Mouse (Mus musculus) MEL (cell line): ENCODE measurements around the gene Miga1. TPM values are rescaled to one million over a fixed set of nuclear protein-coding genes. Genes with fewer than 3 reads are reported as not detected.

ENCODE experiments used
- DNase-seq: peaks from one replicate; pipeline ENCODE4 v3.0.0; 2011; ENCODE audit warnings: low read depth, low spot score
- H3K27ac ChIP-seq: 2 replicates; pipeline ENCODE4 v1.5.1; 2012; ENCODE audit warnings: low read depth, mild to moderate bottlenecking, control low read depth, low read length, moderate library complexity; ENCODE audit not compliant: control insufficient read depth
- H3K27me3 ChIP-seq, 2 experiments: fragments of 150-350 bp in 1 of 2; sonication (generic) in 1 of 2; 2 replicates each; pipeline ENCODE4 v1.6.1; 2012; ENCODE audit warnings: low read length in 2 of 2, mild to moderate bottlenecking in 2 of 2, improper control_type of control experiment in 1 of 2, moderate library complexity in 1 of 2; ENCODE audit not compliant: insufficient read depth in 2 of 2, control insufficient read depth in 1 of 2
- H3K36me3 ChIP-seq, 2 experiments: 2 replicates each; pipeline ENCODE4 v1.6.1; 2012 to 2014; ENCODE audit warnings: low read length in 2 of 2, improper control_type of control experiment in 1 of 2, inconsistent platforms in 1 of 2, mild to moderate bottlenecking in 1 of 2; ENCODE audit not compliant: insufficient read depth in 2 of 2, control insufficient read depth in 1 of 2
- H3K4me1 ChIP-seq, 2 experiments: fragments of 150-350 bp in 1 of 2; sonication (generic) in 1 of 2; 2 replicates each; pipeline ENCODE4 v1.6.1; 2012; ENCODE audit warnings: low read length in 2 of 2, improper control_type of control experiment in 1 of 2, mild to moderate bottlenecking in 1 of 2; ENCODE audit not compliant: insufficient read depth in 2 of 2, control insufficient read depth in 1 of 2
- H3K4me3 ChIP-seq, 2 experiments: fragments of 150-350 bp in 1 of 2; sonication (generic) in 1 of 2; 2 replicates each; pipeline ENCODE4 v1.5.1; 2012; ENCODE audit warnings: low read depth in 2 of 2, low read length in 2 of 2, mild to moderate bottlenecking in 2 of 2, moderate library complexity in 2 of 2, control low read depth in 1 of 2, improper control_type of control experiment in 1 of 2; ENCODE audit not compliant: control insufficient read depth in 1 of 2, insufficient read depth in 1 of 2
- H3K79me2 ChIP-seq: 2 replicates; pipeline ENCODE4 v1.6.1; 2012; ENCODE audit warnings: mild to moderate bottlenecking, low read length, moderate library complexity; ENCODE audit not compliant: control insufficient read depth, poor library complexity, insufficient read depth
- H3K9ac ChIP-seq: 2 replicates; pipeline ENCODE4 v1.6.1; 2012; ENCODE audit warnings: low read depth, mild to moderate bottlenecking, control low read depth, low read length, moderate library complexity; ENCODE audit not compliant: control insufficient read depth, poor library complexity, severe bottlenecking
- H3K9me3 ChIP-seq: fragments of 150-350 bp; sonication (generic); replicated peaks from 2 replicates; pipeline ENCODE4 v1.6.1; 2012; ENCODE audit warnings: mild to moderate bottlenecking, low read length, improper control_type of control experiment, moderate library complexity; ENCODE audit not compliant: insufficient read depth
- CHD1 ChIP-seq: IDR thresholded peaks from 2 replicates; pipeline ENCODE4 v1.6.1; 2012; ENCODE audit warnings: low read depth, mild to moderate bottlenecking, inconsistent platforms, low read length, improper control_type of control experiment
- CTCF ChIP-seq, 3 experiments: IDR thresholded peaks in 2 of 3; conservative IDR thresholded peaks in 1 of 3; 2 replicates each; pipeline ENCODE4 v1.5.1; 2011 to 2012; ENCODE audit warnings: low read length in 3 of 3, low read depth in 2 of 3, mild to moderate bottlenecking in 2 of 3, improper control_type of control experiment in 1 of 3, inconsistent platforms in 1 of 3, mixed read lengths in 1 of 3, moderate library complexity in 1 of 3; ENCODE audit not compliant: control insufficient read depth in 1 of 3, insufficient read depth in 1 of 3, poor library complexity in 1 of 3, severe bottlenecking in 1 of 3
- E2F4 ChIP-seq: IDR thresholded peaks from 2 replicates; pipeline ENCODE4 v1.6.1; 2011; ENCODE audit warnings: low read depth, low read length, improper control_type of control experiment, borderline replicate concordance
- ELF1 ChIP-seq: IDR thresholded peaks from 2 replicates; pipeline ENCODE4 v1.6.1; 2014; ENCODE audit warnings: low read depth, mild to moderate bottlenecking, inconsistent platforms, low read length, improper control_type of control experiment, moderate library complexity
- EP300 ChIP-seq, 2 experiments: IDR thresholded peaks; 2 replicates each; pipeline ENCODE4 v1.6.1; 2011; ENCODE audit warnings: improper control_type of control experiment in 2 of 2, low read length in 2 of 2, low read depth in 1 of 2, mild to moderate bottlenecking in 1 of 2
- ETS1 ChIP-seq: IDR thresholded peaks from 2 replicates; pipeline ENCODE4 v1.6.1; 2012; ENCODE audit warnings: low read depth, mild to moderate bottlenecking, inconsistent platforms, low read length, improper control_type of control experiment, moderate library complexity
- JUND ChIP-seq: IDR thresholded peaks from 2 replicates; pipeline ENCODE4 v1.6.1; 2011; ENCODE audit warnings: low read depth, mild to moderate bottlenecking, improper control_type of control experiment, low read length
- KAT2A ChIP-seq: conservative IDR thresholded peaks from 2 replicates; pipeline ENCODE4 v1.6.1; 2012; ENCODE audit warnings: low read depth, low read length, improper control_type of control experiment, inconsistent platforms
- MAFK ChIP-seq: IDR thresholded peaks from 2 replicates; pipeline ENCODE4 v1.6.1; 2011; ENCODE audit warnings: low read depth, mild to moderate bottlenecking, low read length, improper control_type of control experiment, borderline replicate concordance
- MAZ ChIP-seq: IDR thresholded peaks from 2 replicates; pipeline ENCODE4 v1.6.1; 2012; ENCODE audit warnings: low read depth, mild to moderate bottlenecking, inconsistent platforms, low read length, improper control_type of control experiment
- NRF1 ChIP-seq: IDR thresholded peaks from 2 replicates; pipeline ENCODE4 v1.6.1; 2014; ENCODE audit warnings: low read depth, mild to moderate bottlenecking, inconsistent platforms, low read length, improper control_type of control experiment, moderate library complexity; ENCODE audit not compliant: poor library complexity, insufficient read depth, severe bottlenecking
- POLR2A ChIP-seq, 2 experiments: IDR thresholded peaks; 2 replicates each; pipeline ENCODE4 v1.6.1; 2011 to 2012; ENCODE audit warnings: low read length in 2 of 2, mild to moderate bottlenecking in 2 of 2, control low read depth in 1 of 2, improper control_type of control experiment in 1 of 2, low read depth in 1 of 2, moderate library complexity in 1 of 2; ENCODE audit not compliant: control insufficient read depth in 1 of 2, insufficient read depth in 1 of 2, poor library complexity in 1 of 2
- POLR2AphosphoS2 ChIP-seq: IDR thresholded peaks from 2 replicates; pipeline ENCODE4 v1.6.1; 2011; ENCODE audit warnings: low read length, improper control_type of control experiment
- POLR2AphosphoS5 ChIP-seq: IDR thresholded peaks from 2 replicates; pipeline ENCODE4 v1.6.1; 2012; ENCODE audit warnings: low read depth, borderline replicate concordance, mild to moderate bottlenecking, inconsistent platforms, low read length, moderate library complexity, mixed read lengths
- RAD21 ChIP-seq: IDR thresholded peaks from 2 replicates; pipeline ENCODE4 v1.6.1; 2011; ENCODE audit warnings: mild to moderate bottlenecking, low read depth, low read length, improper control_type of control experiment
- SMC3 ChIP-seq: IDR thresholded peaks from 2 replicates; pipeline ENCODE4 v1.6.1; 2011; ENCODE audit warnings: low read depth, low read length, improper control_type of control experiment
- TBP ChIP-seq: IDR thresholded peaks from 2 replicates; pipeline ENCODE4 v1.8.0; 2011; ENCODE audit warnings: low read depth, low read length, improper control_type of control experiment
- USF1 ChIP-seq: IDR thresholded peaks from 2 replicates; pipeline ENCODE4 v1.6.1; 2014; ENCODE audit warnings: low read depth, mild to moderate bottlenecking, inconsistent platforms, low read length, improper control_type of control experiment, moderate library complexity
- ZMIZ1 ChIP-seq: IDR thresholded peaks from 2 replicates; pipeline ENCODE4 v1.6.1; 2012; ENCODE audit warnings: low read depth, mild to moderate bottlenecking, inconsistent platforms, low read length, improper control_type of control experiment, moderate library complexity
- ZNF384 ChIP-seq: IDR thresholded peaks from 2 replicates; pipeline ENCODE4 v1.6.1; 2012; ENCODE audit warnings: low read depth, mild to moderate bottlenecking, inconsistent platforms, low read length, improper control_type of control experiment
- polyA plus RNA-seq, 2 experiments: library from polyadenylated mRNA; stranded (reverse) in 1 of 2; unstranded in 1 of 2; fragments of >175 nt in 1 of 2; fragments of >200 nt in 1 of 2; gene quantifications; 2 replicates each; pipeline versions ENCODE4 v1.2.1 to v1.2.4; 2012; ENCODE audit warnings: low replicate concordance in 2 of 2, low read depth in 1 of 2; ENCODE audit not compliant: insufficient read length in 2 of 2, insufficient read depth in 1 of 2, missing spikeins in 1 of 2
- total RNA-seq: library from RNA; depleted of rRNA; stranded (reverse); fragments of 300-350 nt; gene quantifications from 2 replicates; pipeline ENCODE4 v1.2.3, GENCODE M21; 2012

Gene Miga1
- total and polyA plus RNA-seq, 3 experiments, result 14.2 to 16.2 TPM; not detected in 1

DNA sequence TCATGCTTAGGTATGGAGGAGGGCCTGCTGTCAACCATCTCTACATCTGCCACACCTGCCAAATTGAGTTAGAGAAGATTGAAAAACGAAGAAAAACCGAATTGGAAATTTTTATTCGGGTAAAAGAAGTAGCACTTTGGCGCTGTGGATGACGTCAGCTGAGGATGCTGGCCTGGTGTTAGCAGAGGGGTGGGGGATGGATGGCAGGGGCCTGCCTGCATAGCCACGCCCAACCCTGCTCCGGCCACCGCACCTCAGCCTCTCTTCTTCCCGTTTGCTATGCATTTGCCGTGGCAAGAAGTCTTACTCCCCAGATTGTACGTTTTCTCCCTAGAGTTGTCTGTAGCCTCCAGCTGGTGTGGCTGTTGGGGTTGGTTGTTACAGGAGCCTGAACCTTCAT is 43.9 kb upstream of the Miga1 start:
- Histone ChIP-seq H3K27ac (no peak overlapping the region), H3K36me3 (peaks cover 0 to 19% of the 10 kb centered on the region in 2 experiments), H3K4me1 (no peaks in the 10 kb centered on the region), H3K27me3 (no peaks in the 10 kb centered on the region), H3K4me3 (no peak overlapping the region), H3K9me3 (no peaks in the 10 kb centered on the region), H3K9ac (no peak overlapping the region), H3K79me2 (no peaks in the 10 kb centered on the region)
- DNase-seq, result no peak
- no peak for TF ChIP-seq POLR2AphosphoS5
- TF ChIP-seq MAZ, result no peak
- TF ChIP-seq EP300 (IDR thresholded peaks at IDR 0.05; ENCODE audit: low read depth in 1 of 2, low read length in 2 of 2), result no peak
- no peak for TF ChIP-seq POLR2AphosphoS2
- no peak for TF ChIP-seq ZMIZ1
- TF ChIP-seq KAT2A, result no peak
- no peak for TF ChIP-seq USF1
- TF ChIP-seq ZNF384, result no peak
- TF ChIP-seq E2F4, result no peak
- no peak for TF ChIP-seq JUND
- no peak for TF ChIP-seq RAD21
- TF ChIP-seq POLR2A (IDR thresholded peaks at IDR 0.05; ENCODE audit: control insufficient read depth in 1 of 2, insufficient read depth in 1 of 2, low read depth in 1 of 2, low read length in 2 of 2, poor library complexity in 1 of 2), result no peak

DNA sequence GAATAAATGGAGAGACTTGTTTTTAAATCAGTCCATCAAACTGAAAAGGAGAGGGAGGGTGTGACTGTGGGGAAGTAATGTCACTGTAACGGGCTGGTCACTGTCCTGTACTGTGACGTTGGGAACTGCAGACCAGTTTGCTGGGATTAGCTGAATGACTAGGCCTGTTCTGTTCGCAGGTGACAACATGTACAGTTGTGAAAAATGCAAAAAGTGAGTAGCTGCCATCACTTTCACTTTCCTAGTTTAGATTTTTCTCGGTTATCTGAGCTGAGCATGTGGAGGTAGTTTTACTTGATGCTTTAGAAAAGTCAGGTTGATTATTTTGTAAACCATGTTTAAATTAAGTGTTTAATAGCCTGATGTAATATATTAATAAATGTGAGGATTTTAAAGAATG is 35.9 kb upstream of the Miga1 start:
- no peaks in the 10 kb centered on the region for H3K79me2 ChIP-seq
- peaks cover 0 to 24% of the 10 kb centered on the region in 2 experiments; a peak in 2 of 4 replicates for H3K36me3 ChIP-seq
- H3K9ac ChIP-seq, result no peak overlapping the region
- no peak overlapping the region for H3K27ac ChIP-seq
- H3K9me3 ChIP-seq, result no peaks in the 10 kb centered on the region
- TF ChIP-seq ELF1 (no peak), CHD1 (no peak), JUND (no peak), POLR2AphosphoS5 (no peak), MAFK (no peak), SMC3 (no peak), POLR2AphosphoS2 (no peak), NRF1 (no peak), ETS1 (no peak), TBP (no peak), KAT2A (no peak), CTCF (IDR thresholded peaks at IDR 0.05 in 2 of 3, conservative IDR thresholded peaks at IDR 0.05 in 1 of 3; ENCODE audit: control insufficient read depth in 1 of 3, insufficient read depth in 1 of 3, low read depth in 2 of 3, low read length in 3 of 3, poor library complexity in 1 of 3, severe bottlenecking in 1 of 3) (no peak), USF1 (no peak)
- no peaks in the 10 kb centered on the region for H3K4me1 ChIP-seq
- no peak for DNase-seq
- H3K27me3 ChIP-seq, result no peaks in the 10 kb centered on the region
- no peak overlapping the region for H3K4me3 ChIP-seq
